Mouse (Mus musculus) neutrophil, adult 5-6 weeks (primary cell): ENCODE measurements around the gene Siglecg. TPM values are rescaled to one million over a fixed set of nuclear protein-coding genes. Genes with fewer than 3 reads are reported as not detected.

Source experiments
- total RNA-seq: library from RNA; stranded (forward); fragments of 200-1000 nt; gene quantifications from 2 replicates; pipeline ENCODE4 v1.2.3, GENCODE M21; 2017

Gene Siglecg
- total RNA-seq, 1 experiment from 2014 or later = 222 TPM

Other genes starting within 250 kb of the Siglecg start
- gene Zfp715, start 94.9 kb upstream of the Siglecg start, total RNA-seq = 46.8 TPM in 2 replicates
- gene Siglecf, start 56.9 kb upstream of the Siglecg start, total RNA-seq = 27.1 and 32.2 TPM in 2 replicates
- gene Lim2, start 19.5 kb downstream of the Siglecg start, total RNA-seq = not detected in 2 replicates
- 10.7 and 13.1 TPM in 2 replicates for gene Nkg7, start 28.9 kb downstream of the Siglecg start, total RNA-seq
- gene Cldnd2, start 32.6 kb downstream of the Siglecg start, total RNA-seq = not detected in 2 replicates
- gene Etfb, start 35.9 kb downstream of the Siglecg start, total RNA-seq = 36.3 and 42.4 TPM in 2 replicates
- not detected in 2 replicates for gene Gm45233, start 35.9 kb downstream of the Siglecg start, total RNA-seq
- gene Vsig10l, start 54.9 kb downstream of the Siglecg start, total RNA-seq = 11.4 and 17.1 TPM in 2 replicates
- gene Iglon5, start 81.9 kb downstream of the Siglecg start, total RNA-seq = not detected in 2 replicates
- gene 4931406B18Rik, start 97.7 kb downstream of the Siglecg start, total RNA-seq = 1.9 and 2.1 TPM in 2 replicates
- 246 and 256 TPM in 2 replicates for gene Cd33, start 136.2 kb downstream of the Siglecg start, total RNA-seq
- 3.3 and 3.7 TPM in 2 replicates for gene Zfp658, start 154.1 kb downstream of the Siglecg start, total RNA-seq
- gene Zfp719, start 171.4 kb downstream of the Siglecg start, total RNA-seq = 9.1 and 9.7 TPM in 2 replicates
- gene Zfp819, start 199.0 kb downstream of the Siglecg start, total RNA-seq = 0.23 and 1.6 TPM in 2 replicates
- gene Ceacam18, start 226.5 kb downstream of the Siglecg start, total RNA-seq = 1.0 TPM in 1 of 2 replicates, not detected in the other